Mouse (Mus musculus): ENCODE measurements at regions not wholly inside any gene's neighbourhood (a gene's known extent, or its start where the extent isn't known, plus 50 kb on each side); places are given as distances from the start of the nearest gene placed in this dataset.
"Not testable (repeated sequence)": the region's sequence is repeated elsewhere in the genome, so short reads cannot be mapped to it uniquely, and the experiment has no call there.

GRCm38 (mm10) chr4:153872346-153872745 is 84.7 kb upstream of the A430005L14Rik start:
- Histone ChIP-seq H3K4me3 (ENCODE audit: low read depth, low read length) (no peak overlapping the region), H3K4me1 (ENCODE audit: control insufficient read depth, insufficient read depth, low read length) (no peaks in the 10 kb centered on the region)
- 70% methylated on average over 3 of the region's 3 CpGs for WGBS

DNA sequence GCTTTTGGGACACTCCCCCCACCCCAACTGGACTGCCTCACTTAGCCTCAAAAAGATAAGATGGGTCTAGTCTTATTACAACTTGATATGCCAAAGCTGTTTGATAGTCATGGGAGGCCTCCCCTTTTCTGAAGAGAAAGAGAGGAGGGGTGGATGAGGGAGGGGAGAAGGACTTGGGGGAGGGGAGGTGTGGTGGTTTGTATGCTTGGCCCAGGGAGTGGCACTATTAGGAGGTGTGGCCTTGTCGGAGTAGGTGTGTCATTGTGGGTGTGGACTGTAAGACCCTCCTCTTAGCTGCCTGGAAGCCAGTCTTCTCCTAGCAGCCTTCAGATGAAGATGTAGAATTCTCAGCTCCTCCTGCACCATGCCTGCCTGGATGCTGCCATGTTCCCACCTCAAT is 82.0 kb upstream of the A430005L14Rik start:
- not testable (repeated sequence) for H3K9me3 ChIP-seq (ENCODE audit: control insufficient read depth, low read length); DNase-seq (ENCODE audit: low spot score); H3K4me1 ChIP-seq (ENCODE audit: control insufficient read depth, insufficient read depth, low read length); H3K9ac ChIP-seq (ENCODE audit: low read depth, low read length); ATAC-seq (ENCODE audit: low read depth); H3K36me3 ChIP-seq (ENCODE audit: control insufficient read depth, insufficient read depth, low read length); H3K27ac ChIP-seq (replicated peaks; ENCODE audit: low read depth, low read length); H3K27me3 ChIP-seq (replicated peaks; ENCODE audit: control insufficient read depth, insufficient read depth, low read length); H3K4me2 ChIP-seq (ENCODE audit: low read depth, low read length); H3K4me3 ChIP-seq (ENCODE audit: low read depth, low read length)
- WGBS = 70% methylated on average over 1 of the region's 1 CpGs

More at GRCm38 (mm10) chr4:153872346-153872745, 84.7 kb upstream of the A430005L14Rik start:
- H3K4me2 ChIP-seq (ENCODE audit: low read depth, low read length) = no peak overlapping the region
- H3K27ac ChIP-seq (replicated peaks; ENCODE audit: low read depth, low read length) = no peak overlapping the region
- DNase-seq (ENCODE audit: low spot score) = no peak
- H3K36me3 ChIP-seq (ENCODE audit: control insufficient read depth, insufficient read depth, low read length) = no peaks in the 10 kb centered on the region
- no peak overlapping the region for H3K9ac ChIP-seq (ENCODE audit: low read depth, low read length)
- no peaks in the 10 kb centered on the region for H3K9me3 ChIP-seq (ENCODE audit: control insufficient read depth, low read length)
- no peak for ATAC-seq (ENCODE audit: low read depth)
- no peaks in the 10 kb centered on the region for H3K27me3 ChIP-seq (replicated peaks; ENCODE audit: control insufficient read depth, insufficient read depth, low read length)

DNA sequence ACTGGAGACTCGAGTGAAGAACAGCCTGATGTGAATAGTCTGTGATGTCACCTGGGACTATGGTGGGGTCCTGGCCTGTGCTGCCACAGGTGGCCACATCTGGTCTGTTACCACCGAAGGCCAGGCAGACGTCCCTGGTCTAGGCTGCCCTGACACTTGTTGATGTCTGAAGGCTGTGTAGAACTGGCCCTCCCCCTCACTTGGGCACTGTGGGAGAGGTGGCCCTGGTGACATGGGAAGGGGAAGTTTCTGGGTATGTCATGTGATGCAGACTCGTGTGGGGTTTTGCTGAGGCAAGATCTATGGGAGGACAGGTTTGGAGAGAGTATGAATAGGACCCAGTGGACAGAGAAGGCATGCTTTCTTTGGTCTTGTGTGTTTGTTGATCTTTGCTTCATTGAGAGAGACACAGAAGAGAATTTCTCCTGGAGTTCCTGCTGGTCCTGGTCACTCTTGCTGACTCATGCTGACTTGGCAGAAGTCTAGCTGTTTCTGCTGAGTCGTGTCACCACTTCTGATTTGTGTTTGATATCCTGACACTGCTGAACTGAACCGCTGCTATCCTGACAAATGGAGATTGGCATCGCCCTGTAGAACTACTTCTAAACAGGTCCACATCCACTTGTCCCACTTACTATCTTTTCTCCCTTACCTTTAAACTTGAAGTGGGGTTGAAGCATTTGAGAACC is 79.9 kb upstream of the A430005L14Rik start:
- no peaks in the 10 kb centered on the region for H3K4me1 ChIP-seq (ENCODE audit: control insufficient read depth, insufficient read depth, low read length)
- no peak for ATAC-seq (ENCODE audit: low read depth)
- H3K4me2 ChIP-seq (ENCODE audit: low read depth, low read length) = no peak overlapping the region
- no peaks in the 10 kb centered on the region for H3K27me3 ChIP-seq (replicated peaks; ENCODE audit: control insufficient read depth, insufficient read depth, low read length)
- H3K4me3 ChIP-seq (ENCODE audit: low read depth, low read length) = no peak overlapping the region
- no peaks in the 10 kb centered on the region for H3K36me3 ChIP-seq (ENCODE audit: control insufficient read depth, insufficient read depth, low read length)
- no peak overlapping the region for H3K27ac ChIP-seq (replicated peaks; ENCODE audit: low read depth, low read length)
- 68% methylated on average over 6 of the region's 7 CpGs for WGBS
- no peaks in the 10 kb centered on the region for H3K9me3 ChIP-seq (ENCODE audit: control insufficient read depth, low read length)
- no peak for DNase-seq (ENCODE audit: low spot score)
- H3K9ac ChIP-seq (ENCODE audit: low read depth, low read length) = no peak overlapping the region

DNA sequence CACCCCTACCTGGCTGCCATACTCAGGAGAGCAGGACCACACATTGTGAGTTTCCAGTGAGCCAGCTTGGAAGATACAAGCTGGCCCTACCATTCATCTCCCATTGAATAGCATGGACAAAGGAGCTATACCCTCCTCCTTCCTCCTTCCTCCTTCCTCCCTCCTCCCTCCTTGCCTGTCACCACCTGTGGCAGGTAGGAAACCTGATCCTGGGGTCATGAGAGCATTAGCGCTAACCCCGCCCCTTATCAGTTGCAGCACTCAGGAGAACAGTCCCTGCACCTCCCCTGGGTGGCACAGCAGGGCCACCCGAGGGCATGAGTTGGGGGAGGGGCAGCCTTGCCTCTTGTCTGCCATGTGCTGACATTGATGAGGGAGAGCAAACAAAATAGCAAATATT is 74.0 kb upstream of the A430005L14Rik start:
- Histone ChIP-seq H3K4me1 (ENCODE audit: control insufficient read depth, insufficient read depth, low read length) (no peaks in the 10 kb centered on the region), H3K4me2 (ENCODE audit: low read depth, low read length) (no peak overlapping the region), H3K27ac (replicated peaks; ENCODE audit: low read depth, low read length) (no peak overlapping the region), H3K4me3 (ENCODE audit: low read depth, low read length) (no peak overlapping the region), H3K9ac (ENCODE audit: low read depth, low read length) (no peak overlapping the region), H3K36me3 (ENCODE audit: control insufficient read depth, insufficient read depth, low read length) (no peaks in the 10 kb centered on the region), H3K9me3 (ENCODE audit: control insufficient read depth, low read length) (no peaks in the 10 kb centered on the region), H3K27me3 (replicated peaks; ENCODE audit: control insufficient read depth, insufficient read depth, low read length) (no peaks in the 10 kb centered on the region)
- peak; percentile 45 for DNase-seq (ENCODE audit: low spot score)
- WGBS = 34% methylated on average over 3 of the region's 3 CpGs
- peak; percentile 63; the same call in 1 of the 2 replicates for ATAC-seq (ENCODE audit: low read depth)

GRCm38 (mm10) chr4:153884044-153884443 is 73.0 kb upstream of the A430005L14Rik start:
- Histone ChIP-seq H3K27ac (replicated peaks; ENCODE audit: low read depth, low read length) (no peak overlapping the region), H3K4me1 (ENCODE audit: control insufficient read depth, insufficient read depth, low read length) (no peaks in the 10 kb centered on the region), H3K27me3 (replicated peaks; ENCODE audit: control insufficient read depth, insufficient read depth, low read length) (no peaks in the 10 kb centered on the region), H3K4me2 (ENCODE audit: low read depth, low read length) (no peak overlapping the region), H3K36me3 (ENCODE audit: control insufficient read depth, insufficient read depth, low read length) (no peaks in the 10 kb centered on the region), H3K9ac (ENCODE audit: low read depth, low read length) (no peak overlapping the region), H3K4me3 (ENCODE audit: low read depth, low read length) (no peak overlapping the region), H3K9me3 (ENCODE audit: control insufficient read depth, low read length) (no peaks in the 10 kb centered on the region)
- ATAC-seq (ENCODE audit: low read depth) (no peak), DNase-seq (ENCODE audit: low spot score) (no peak)

DNA sequence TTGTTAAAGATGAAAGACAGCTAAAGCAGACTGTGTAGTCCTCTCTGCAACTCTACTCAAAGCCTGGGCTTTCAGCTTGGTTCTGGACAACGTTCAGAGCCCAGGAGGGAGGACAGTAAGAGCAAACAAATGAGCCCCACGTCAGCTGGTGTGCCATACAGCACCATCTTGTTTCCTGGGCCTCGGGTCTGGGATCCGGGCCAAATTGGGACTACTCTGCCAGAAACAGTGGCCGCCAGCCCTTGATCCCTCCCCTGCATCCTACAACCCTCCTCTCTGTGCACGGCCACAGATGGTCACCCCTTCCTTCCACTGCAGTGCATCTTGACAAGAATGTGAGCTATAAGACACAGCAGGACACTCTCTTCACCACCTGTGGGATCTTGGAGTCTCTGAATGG is 71.2 kb upstream of the A430005L14Rik start:
- DNase-seq (ENCODE audit: low spot score) (no peak), ATAC-seq (ENCODE audit: low read depth) (no peak)
- Histone ChIP-seq H3K9me3 (ENCODE audit: control insufficient read depth, low read length) (no peaks in the 10 kb centered on the region), H3K27me3 (replicated peaks; ENCODE audit: control insufficient read depth, insufficient read depth, low read length) (no peaks in the 10 kb centered on the region), H3K36me3 (ENCODE audit: control insufficient read depth, insufficient read depth, low read length) (no peaks in the 10 kb centered on the region), H3K4me3 (ENCODE audit: low read depth, low read length) (no peak overlapping the region), H3K27ac (replicated peaks; ENCODE audit: low read depth, low read length) (no peak overlapping the region), H3K4me2 (ENCODE audit: low read depth, low read length) (no peak overlapping the region), H3K4me1 (ENCODE audit: control insufficient read depth, insufficient read depth, low read length) (no peaks in the 10 kb centered on the region), H3K9ac (ENCODE audit: low read depth, low read length) (no peak overlapping the region)
- WGBS = 83% methylated on average over 6 of the region's 6 CpGs

DNA sequence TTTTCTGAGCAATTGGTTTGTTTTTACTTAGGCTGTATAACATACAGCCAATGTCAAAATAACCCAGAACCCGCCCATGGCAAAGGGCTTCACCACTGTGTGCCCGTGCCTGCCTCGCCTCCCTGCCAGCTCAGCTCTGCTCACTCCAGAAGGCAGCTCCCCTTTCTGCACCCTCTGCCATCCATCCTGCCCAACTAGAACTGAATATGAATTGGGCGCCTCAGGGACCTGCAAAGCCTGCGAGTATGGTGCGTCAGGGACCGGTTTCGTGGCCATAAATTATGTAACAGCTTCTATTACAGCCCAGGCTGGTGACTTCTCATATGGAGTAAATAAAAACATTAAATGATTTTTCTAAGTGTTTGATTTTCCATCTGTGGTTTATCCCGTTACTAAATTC is 66.9 kb upstream of the A430005L14Rik start:
- Histone ChIP-seq H3K4me2 (ENCODE audit: low read depth, low read length) (no peak overlapping the region), H3K27me3 (replicated peaks; ENCODE audit: control insufficient read depth, insufficient read depth, low read length) (no peaks in the 10 kb centered on the region), H3K9me3 (ENCODE audit: control insufficient read depth, low read length) (no peaks in the 10 kb centered on the region), H3K9ac (ENCODE audit: low read depth, low read length) (no peak overlapping the region), H3K27ac (replicated peaks; ENCODE audit: low read depth, low read length) (no peak overlapping the region), H3K36me3 (ENCODE audit: control insufficient read depth, insufficient read depth, low read length) (no peaks in the 10 kb centered on the region), H3K4me1 (ENCODE audit: control insufficient read depth, insufficient read depth, low read length) (no peaks in the 10 kb centered on the region), H3K4me3 (ENCODE audit: low read depth, low read length) (no peak overlapping the region)
- no peak for ATAC-seq (ENCODE audit: low read depth)
- WGBS = 79% methylated on average over 9 of the region's 9 CpGs
- DNase-seq (ENCODE audit: low spot score) = no peak

DNA sequence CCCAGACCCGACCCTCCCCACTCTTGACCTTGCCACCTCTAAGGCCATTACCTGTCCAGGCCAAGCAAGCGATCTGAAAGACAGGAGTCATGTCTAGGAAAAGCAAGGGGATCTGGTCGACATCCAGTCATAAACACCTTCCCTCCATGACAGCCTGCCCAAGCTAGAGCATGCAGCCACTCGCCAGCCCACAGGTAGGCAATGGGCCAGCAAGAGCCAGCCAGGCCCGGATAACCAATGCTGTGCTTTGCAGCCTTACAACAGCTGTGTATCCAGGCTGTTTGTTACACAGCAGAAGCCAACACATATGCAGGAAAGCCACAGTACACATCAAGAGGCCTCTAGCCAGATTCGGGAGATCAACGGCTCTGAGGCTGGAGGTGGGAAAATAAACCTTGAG is 57.3 kb upstream of the A430005L14Rik start:
- no peak overlapping the region for H3K9ac ChIP-seq (ENCODE audit: low read depth, low read length)
- H3K4me2 ChIP-seq (ENCODE audit: low read depth, low read length) = no peak overlapping the region
- H3K4me1 ChIP-seq (ENCODE audit: control insufficient read depth, insufficient read depth, low read length) = no peaks in the 10 kb centered on the region
- H3K4me3 ChIP-seq (ENCODE audit: low read depth, low read length) = no peak overlapping the region
- H3K36me3 ChIP-seq (ENCODE audit: control insufficient read depth, insufficient read depth, low read length) = no peaks in the 10 kb centered on the region
- WGBS = 77% methylated on average over 7 of the region's 7 CpGs
- DNase-seq (ENCODE audit: low spot score) = no peak
- no peak for ATAC-seq (ENCODE audit: low read depth)
- no peaks in the 10 kb centered on the region for H3K9me3 ChIP-seq (ENCODE audit: control insufficient read depth, low read length)
- H3K27me3 ChIP-seq (replicated peaks; ENCODE audit: control insufficient read depth, insufficient read depth, low read length) = no peaks in the 10 kb centered on the region
- H3K27ac ChIP-seq (replicated peaks; ENCODE audit: low read depth, low read length) = no peak overlapping the region

DNA sequence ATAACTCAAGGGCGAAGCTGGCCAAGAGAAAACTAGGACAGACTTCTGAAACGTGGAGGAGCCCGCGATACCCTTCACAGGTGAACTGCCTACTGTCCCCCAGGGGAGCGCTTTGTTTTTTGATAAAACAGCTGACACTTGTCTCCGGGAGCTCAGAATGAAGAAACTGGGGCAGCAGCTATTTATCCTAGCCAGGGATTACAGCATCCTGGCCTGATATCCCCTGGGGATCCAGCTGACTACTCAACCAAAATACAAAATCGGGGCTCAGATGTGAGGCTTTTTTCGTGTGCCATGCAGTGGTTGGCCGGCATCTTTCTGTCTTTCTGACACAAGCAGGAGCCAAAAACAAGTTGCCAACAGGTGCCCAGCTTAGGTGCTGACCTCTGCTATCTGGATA is 52.0 kb upstream of the A430005L14Rik start:
- Histone ChIP-seq H3K27ac (replicated peaks; ENCODE audit: low read depth, low read length) (no peak overlapping the region), H3K4me3 (ENCODE audit: low read depth, low read length) (no peak overlapping the region), H3K9ac (ENCODE audit: low read depth, low read length) (no peak overlapping the region), H3K4me1 (ENCODE audit: control insufficient read depth, insufficient read depth, low read length) (no peaks in the 10 kb centered on the region), H3K9me3 (ENCODE audit: control insufficient read depth, low read length) (no peaks in the 10 kb centered on the region), H3K4me2 (ENCODE audit: low read depth, low read length) (no peak overlapping the region), H3K36me3 (ENCODE audit: control insufficient read depth, insufficient read depth, low read length) (no peaks in the 10 kb centered on the region), H3K27me3 (replicated peaks; ENCODE audit: control insufficient read depth, insufficient read depth, low read length) (no peaks in the 10 kb centered on the region)
- 74% methylated on average over 9 of the region's 9 CpGs for WGBS
- DNase-seq (ENCODE audit: low spot score) = no peak
- no peak for ATAC-seq (ENCODE audit: low read depth)

All from embryonic facial prominence, embryonic 14.5 days (tissue).